Mouse (Mus musculus) CD4-positive, CD25-positive, alpha-beta regulatory T cell, adult 2 months (primary cell): ENCODE results near the gene Lgals7.
"Not testable (repeated sequence)": the region's sequence is repeated elsewhere in the genome, so short reads cannot be mapped to it uniquely, and the experiment has no call there.

Experiments used
- DNase-seq: peaks from one replicate; pipeline ENCODE4 v3.0.0-alpha.2; 2012; ENCODE audit warnings: low read depth, low spot score

The Lgals7 gene

GRCm38 (mm10) chr7:28877155-28877554 lies 13.5 kb downstream of the Lgals7 start:
- DNase-seq, result no peak

GRCm38 (mm10) chr7:28877856-28878255 lies 14.2 kb downstream of the Lgals7 start:
- DNase-seq, result no peak

GRCm38 (mm10) chr7:28879606-28880005 lies 16.0 kb downstream of the Lgals7 start:
- no peak for DNase-seq

- DNase-seq, result no peak
Observed at GRCm38 (mm10) chr7:28880554-28880953, 16.9 kb downstream of the Lgals7 start.

GRCm38 (mm10) chr7:28881199-28881598 lies 17.5 kb downstream of the Lgals7 start, which contains the start of gene Capn12:
Gene Capn12, plus strand, starts transcription at chr7:28881422.
- DNase-seq, result no peak

- no peak for DNase-seq
Observed at GRCm38 (mm10) chr7:28883039-28883438, 19.4 kb downstream of the Lgals7 start.

- not testable (repeated sequence) for DNase-seq
Observed at GRCm38 (mm10) chr7:28883704-28884103, 20.1 kb downstream of the Lgals7 start.

- DNase-seq, result no peak
Observed at GRCm38 (mm10) chr7:28886486-28886885, 22.8 kb downstream of the Lgals7 start.

- DNase-seq, result peak; percentile 24
Observed at GRCm38 (mm10) chr7:28888701-28889161, 25.1 kb downstream of the Lgals7 start.

GRCm38 (mm10) chr7:28892601-28893000 lies 28.9 kb downstream of the Lgals7 start:
- no peak for DNase-seq

GRCm38 (mm10) chr7:28893643-28894265 lies 30.1 kb downstream of the Lgals7 start:
- peak; percentile 47 for DNase-seq

GRCm38 (mm10) chr7:28894942-28895341 lies 31.3 kb downstream of the Lgals7 start:
- no peak for DNase-seq

- DNase-seq, result no peak
Observed at GRCm38 (mm10) chr7:28897661-28898060, 34.0 kb downstream of the Lgals7 start.

- peak; percentile 25 for DNase-seq
Observed at GRCm38 (mm10) chr7:28899972-28900371, 36.3 kb downstream of the Lgals7 start.

GRCm38 (mm10) chr7:28901311-28902125 lies 37.9 kb downstream of the Lgals7 start:
- no peak for DNase-seq

GRCm38 (mm10) chr7:28902180-28902579 lies 38.5 kb downstream of the Lgals7 start:
- DNase-seq, result no peak

GRCm38 (mm10) chr7:28902809-28903208 lies 39.2 kb downstream of the Lgals7 start:
- no peak for DNase-seq

- DNase-seq, result no peak
Observed at GRCm38 (mm10) chr7:28903778-28904177, 40.1 kb downstream of the Lgals7 start.

- no peak for DNase-seq
Observed at GRCm38 (mm10) chr7:28907195-28907594, 43.5 kb downstream of the Lgals7 start.

- no peak for DNase-seq
Observed at GRCm38 (mm10) chr7:28911632-28912031, 48.0 kb downstream of the Lgals7 start.

GRCm38 (mm10) chr7:28913171-28913570 lies 49.5 kb downstream of the Lgals7 start:
- no peak for DNase-seq
